Mouse (Mus musculus) liver, embryonic 12.5 days (tissue): ENCODE data around the gene Amh. TPM values are rescaled to one million over a fixed set of nuclear protein-coding genes. Genes with fewer than 3 reads are reported as not detected.
A peak's percentile ranks its signal among the peaks of the same experiment; 100 is the strongest.

ENCODE experiments used
- ATAC-seq: fragments of 200-750 bp; cut with Nextera tagmentation; 2 replicates; pipeline ENCODE4 v1.8.0; 2017; ENCODE audit warnings: moderate number of reproducible peaks, mild to moderate bottlenecking, moderate library complexity
- H3K27ac ChIP-seq: fragments of 300-500 bp; sonication (generic); 2 replicates; pipeline ENCODE4 v1.5.1; 2016; ENCODE audit warnings: mild to moderate bottlenecking
- H3K27me3 ChIP-seq: fragments of 300-500 bp; sonication (generic); replicated peaks from 2 replicates; pipeline ENCODE4 v1.6.1; 2016; ENCODE audit warnings: mild to moderate bottlenecking, moderate library complexity
- H3K36me3 ChIP-seq: fragments of 300-500 bp; sonication (generic); 2 replicates; pipeline ENCODE4 v1.6.1; 2016; ENCODE audit warnings: mild to moderate bottlenecking, moderate library complexity
- H3K4me1 ChIP-seq: fragments of 300-500 bp; sonication (generic); 2 replicates; pipeline ENCODE4 v1.6.1; 2016
- H3K4me2 ChIP-seq: fragments of 300-500 bp; sonication (generic); 2 replicates; pipeline ENCODE4 v1.6.1; 2016; ENCODE audit warnings: mild to moderate bottlenecking, moderate library complexity
- H3K4me3 ChIP-seq: fragments of 300-500 bp; sonication (generic); 2 replicates; pipeline ENCODE4 v1.5.1; 2016; ENCODE audit warnings: mild to moderate bottlenecking, moderate library complexity
- H3K9ac ChIP-seq: fragments of 300-500 bp; sonication (generic); 2 replicates; pipeline ENCODE4 v1.6.1; 2016; ENCODE audit warnings: mild to moderate bottlenecking, moderate library complexity
- H3K9me3 ChIP-seq: fragments of 300-500 bp; sonication (generic); replicated peaks from 2 replicates; pipeline ENCODE4 v1.6.1; 2016; ENCODE audit warnings: mild to moderate bottlenecking, moderate library complexity
- WGBS: fragments of 180-500 bp; shearing (Covaris S2); methylation state at CpG from one replicate; pipeline ENCODE4 v1.1.7; 2016; ENCODE audit not compliant: insufficient replicate concordance; 5-methylcytosine and 5-hydroxymethylcytosine counted together
- polyA plus RNA-seq: library from polyadenylated mRNA; unstranded; fragments of >200 nt; fragmentation: Nextera tagmentation; extraction: Ambion mirVana; gene quantifications from 2 replicates; pipeline ENCODE4 v1.2.1, GENCODE M21; 2016

The Amh gene
- polyA plus RNA-seq, 1 experiment from 2014 or later: not detected

DNA sequence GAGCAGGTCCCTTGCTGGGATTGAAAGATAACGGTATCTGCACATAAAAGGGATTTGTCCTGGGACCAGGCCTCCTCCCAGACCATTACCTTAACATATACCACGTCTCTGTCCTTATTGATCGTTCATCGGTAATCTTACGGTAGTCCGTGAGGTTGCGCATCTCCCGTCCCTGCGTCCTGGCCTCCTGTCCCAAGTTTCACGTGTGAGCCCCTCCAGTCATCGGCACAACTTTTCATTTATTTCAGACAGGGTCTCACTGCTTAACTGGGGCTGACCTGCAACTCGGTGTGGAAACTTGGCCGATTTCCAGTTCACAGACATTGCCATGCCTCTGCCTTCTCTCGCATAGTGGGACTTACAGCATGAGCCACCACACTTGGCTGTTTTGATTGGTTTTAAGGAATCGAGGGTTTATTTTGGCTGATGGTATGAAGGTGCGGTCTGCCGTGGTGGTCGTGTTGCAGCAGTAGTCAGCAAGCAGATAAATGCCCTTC lies 5.9 kb upstream of the Amh start:
- Histone ChIP-seq H3K27ac (peak overlapping the region; percentile 97), H3K27me3 (no peaks in the 10 kb centered on the region), H3K4me1 (peaks cover 42% of the 10 kb centered on the region), H3K4me3 (peak overlapping the region; percentile 87), H3K4me2 (peak overlapping the region; percentile 83), H3K36me3 (peaks cover 73% of the 10 kb centered on the region), H3K9me3 (no peaks in the 10 kb centered on the region), H3K9ac (peak overlapping the region; percentile 93)
- 1% methylated on average over 18 of the region's 18 CpGs for WGBS
- no peak for ATAC-seq

- no peak for ATAC-seq
- Histone ChIP-seq H3K4me3 (no peak overlapping the region), H3K9ac (no peak overlapping the region), H3K36me3 (peaks cover 59% of the 10 kb centered on the region), H3K4me1 (peaks cover 56% of the 10 kb centered on the region), H3K27ac (peak overlapping the region; percentile 10; the same call in 1 of the 2 replicates), H3K4me2 (no peak overlapping the region), H3K9me3 (no peaks in the 10 kb centered on the region), H3K27me3 (peaks cover 13% of the 10 kb centered on the region)
- WGBS: 83% methylated on average over 10 of the region's 10 CpGs
Measured at GRCm38 (mm10) chr10:80802204-80802912, 2.7 kb upstream of the Amh start.

- no peaks in the 10 kb centered on the region for H3K9me3 ChIP-seq
- WGBS: 72% methylated on average over 3 of the region's 3 CpGs
- H3K36me3 ChIP-seq: peaks cover 59% of the 10 kb centered on the region
- H3K9ac ChIP-seq: no peak overlapping the region
- H3K27me3 ChIP-seq: peaks cover 19% of the 10 kb centered on the region
- no peak overlapping the region for H3K4me3 ChIP-seq
- no peak overlapping the region for H3K27ac ChIP-seq
- no peak overlapping the region for H3K4me2 ChIP-seq
- peaks cover 61% of the 10 kb centered on the region for H3K4me1 ChIP-seq
- no peak for ATAC-seq
Measured at GRCm38 (mm10) chr10:80802996-80803395, 2.0 kb upstream of the Amh start.

- H3K4me1 ChIP-seq: peaks cover 72% of the 10 kb centered on the region
Measured at GRCm38 (mm10) chr10:80804340-80804739, 703 bp upstream of the Amh start.

DNA sequence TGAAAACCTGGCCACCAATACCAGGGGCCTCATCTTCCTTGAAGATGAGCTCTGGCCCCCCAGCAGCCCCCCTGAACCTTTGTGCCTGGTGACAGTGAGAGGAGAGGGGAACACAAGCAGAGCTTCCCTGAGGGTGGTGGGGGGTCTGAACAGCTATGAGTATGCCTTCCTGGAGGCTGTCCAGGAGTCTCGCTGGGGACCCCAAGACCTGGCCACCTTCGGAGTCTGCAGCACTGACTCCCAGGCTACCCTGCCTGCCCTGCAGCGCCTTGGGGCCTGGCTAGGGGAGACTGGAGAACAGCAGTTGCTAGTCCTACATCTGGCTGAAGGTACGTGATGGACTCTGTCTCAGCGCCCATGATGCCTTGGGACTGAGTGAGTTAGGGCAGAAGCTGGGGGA lies 279 bp downstream of the Amh start:
- WGBS: 84% methylated on average over 5 of the region's 5 CpGs
- no peaks in the 10 kb centered on the region for H3K9me3 ChIP-seq
- 0 out of 2 replicates have a peak, but pooled peaks have one; percentile 3 for ATAC-seq
- H3K27me3 ChIP-seq: peaks cover 43% of the 10 kb centered on the region
- peak overlapping the region; percentile 26; the same call in 1 of the 2 replicates for H3K27ac ChIP-seq
- no peak overlapping the region for H3K4me2 ChIP-seq
- H3K4me1 ChIP-seq: peaks cover 68% of the 10 kb centered on the region
- no peak overlapping the region for H3K4me3 ChIP-seq
- H3K36me3 ChIP-seq: peaks cover 53% of the 10 kb centered on the region
- H3K9ac ChIP-seq: no peak overlapping the region

More at GRCm38 (mm10) chr10:80804340-80804739, 703 bp upstream of the Amh start:
- no peak overlapping the region for H3K27ac ChIP-seq
- H3K36me3 ChIP-seq: peaks cover 59% of the 10 kb centered on the region
- no peak overlapping the region for H3K9ac ChIP-seq
- H3K4me2 ChIP-seq: no peak overlapping the region
- H3K9me3 ChIP-seq: no peaks in the 10 kb centered on the region
- ATAC-seq: no peak
- WGBS: 95% methylated on average over 2 of the region's 2 CpGs
- peaks cover 33% of the 10 kb centered on the region for H3K27me3 ChIP-seq
- no peak overlapping the region for H3K4me3 ChIP-seq

DNA sequence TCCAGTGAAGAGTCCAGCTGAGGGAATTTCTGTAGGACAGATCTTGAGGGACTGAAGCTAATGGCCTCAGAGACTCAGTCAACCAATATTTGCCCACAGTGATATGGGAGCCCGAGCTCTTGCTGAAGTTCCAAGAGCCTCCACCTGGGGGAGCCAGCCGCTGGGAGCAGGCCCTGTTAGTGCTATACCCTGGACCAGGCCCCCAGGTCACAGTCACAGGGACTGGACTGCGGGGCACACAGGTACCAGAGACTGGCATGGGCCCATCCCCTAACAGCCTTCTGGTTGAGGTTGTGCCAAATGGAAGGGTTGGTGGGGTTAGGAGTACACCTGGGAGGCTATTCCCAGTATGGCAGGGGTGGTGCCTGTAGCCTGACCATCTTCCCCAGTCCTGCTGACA lies 882 bp downstream of the Amh start:
- H3K27ac ChIP-seq: 0 out of 2 replicates have a peak overlapping the region, but pooled peaks have one; percentile 26
- no peaks in the 10 kb centered on the region for H3K9me3 ChIP-seq
- no peak overlapping the region for H3K9ac ChIP-seq
- peak; percentile 63 for ATAC-seq
- H3K4me3 ChIP-seq: no peak overlapping the region
- peak overlapping the region; percentile 88; the same call in 1 of the 2 replicates for H3K4me2 ChIP-seq
- peaks cover 64% of the 10 kb centered on the region for H3K4me1 ChIP-seq
- WGBS: 17% methylated on average over 3 of the region's 3 CpGs
- H3K36me3 ChIP-seq: peaks cover 47% of the 10 kb centered on the region
- H3K27me3 ChIP-seq: peaks cover 49% of the 10 kb centered on the region

DNA sequence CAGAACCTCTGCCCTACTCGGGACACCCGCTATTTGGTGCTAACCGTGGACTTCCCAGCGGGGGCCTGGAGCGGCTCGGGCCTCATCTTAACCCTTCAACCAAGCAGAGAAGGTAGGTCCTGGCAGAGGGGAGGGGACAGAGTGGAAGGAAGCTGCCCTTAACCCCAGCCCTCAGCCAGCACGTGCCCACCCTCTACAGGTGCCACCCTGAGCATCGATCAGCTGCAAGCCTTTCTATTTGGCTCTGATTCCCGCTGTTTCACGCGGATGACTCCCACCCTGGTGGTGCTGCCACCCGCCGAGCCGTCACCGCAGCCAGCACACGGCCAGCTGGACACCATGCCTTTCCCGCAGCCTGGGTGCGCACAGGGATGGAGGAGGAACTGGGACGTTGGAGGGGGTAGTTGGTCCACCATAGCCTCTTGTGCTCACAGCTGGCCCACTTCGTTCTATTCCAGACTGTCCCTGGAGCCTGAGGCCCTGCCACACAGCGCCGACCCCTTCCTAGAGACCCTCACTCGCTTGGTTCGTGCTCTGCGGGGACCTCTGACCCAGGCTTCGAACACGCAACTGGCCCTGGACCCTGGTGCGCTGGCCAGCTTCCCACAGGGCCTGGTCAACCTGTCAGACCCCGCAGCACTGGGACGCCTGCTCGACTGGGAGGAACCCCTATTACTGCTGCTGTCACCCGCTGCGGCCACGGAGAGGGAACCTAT lies 1.5 kb downstream of the Amh start:
- Histone ChIP-seq H3K27me3 (peaks cover 54% of the 10 kb centered on the region), H3K36me3 (peaks cover 42% of the 10 kb centered on the region), H3K4me1 (peaks cover 60% of the 10 kb centered on the region), H3K27ac (peak overlapping the region; percentile 53; the same call in 1 of the 2 replicates), H3K9me3 (no peaks in the 10 kb centered on the region), H3K4me3 (peak overlapping the region; percentile 56), H3K9ac (peak overlapping the region; percentile 65), H3K4me2 (peak overlapping the region; percentile 88)
- no peak for ATAC-seq
- 55% methylated on average over 34 of the region's 34 CpGs for WGBS

- WGBS: 3% methylated on average over 58 of the region's 58 CpGs
- H3K4me2 ChIP-seq: peak overlapping the region; percentile 88
- H3K9me3 ChIP-seq: no peaks in the 10 kb centered on the region
- H3K4me1 ChIP-seq: peaks cover 60% of the 10 kb centered on the region
- H3K9ac ChIP-seq: peak overlapping the region; percentile 65
- H3K4me3 ChIP-seq: peak overlapping the region; percentile 56
- peak overlapping the region; percentile 53; the same call in 1 of the 2 replicates for H3K27ac ChIP-seq
- H3K27me3 ChIP-seq: peaks cover 61% of the 10 kb centered on the region
- H3K36me3 ChIP-seq: peaks cover 35% of the 10 kb centered on the region
- peak; percentile 11 for ATAC-seq
Measured at GRCm38 (mm10) chr10:80807057-80807627, 2.1 kb downstream of the Amh start.

GRCm38 (mm10) chr10:80808099-80808984 lies 3.3 kb downstream of the Amh start:
- WGBS: 19% methylated on average over 40 of the region's 40 CpGs
- H3K27me3 ChIP-seq: peaks cover 72% of the 10 kb centered on the region

DNA sequence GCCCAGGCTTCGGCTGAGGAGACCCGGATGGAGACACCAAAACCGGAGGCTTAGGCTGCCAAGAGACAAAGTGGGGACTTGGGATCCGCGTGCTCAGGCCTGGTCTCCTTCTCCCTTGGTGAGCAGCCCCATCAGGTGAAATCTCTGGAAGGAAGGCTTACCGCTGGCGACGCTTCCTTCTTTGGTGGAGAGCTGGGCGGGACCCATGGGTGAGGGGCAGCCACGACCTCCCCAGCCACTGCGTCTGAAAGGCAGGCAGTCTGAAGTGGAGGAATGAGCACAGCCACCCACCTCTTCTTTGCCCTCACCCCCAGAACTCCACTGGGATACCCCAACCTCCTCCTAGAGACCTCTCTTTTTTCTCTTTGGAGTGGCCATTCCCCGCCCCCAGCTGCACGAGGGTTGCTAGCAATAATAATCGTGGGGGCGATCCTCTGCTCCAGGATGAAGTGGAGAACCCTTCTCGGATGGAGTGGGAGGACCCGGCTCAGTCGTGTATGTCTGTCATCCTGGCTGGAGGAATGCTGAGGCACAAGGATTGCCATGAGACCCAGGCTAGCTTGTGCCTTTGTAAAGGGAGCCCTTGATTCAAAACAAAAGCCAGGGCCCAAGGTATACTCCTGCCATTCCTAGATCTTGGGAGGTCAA lies 4.1 kb downstream of the Amh start:
- no peak for ATAC-seq
- Histone ChIP-seq H3K9ac (no peak overlapping the region), H3K36me3 (peaks cover 16% of the 10 kb centered on the region), H3K27me3 (peaks cover 76% of the 10 kb centered on the region), H3K4me3 (peak overlapping the region; percentile 5; the same call in 1 of the 2 replicates), H3K9me3 (no peaks in the 10 kb centered on the region), H3K4me1 (peaks cover 59% of the 10 kb centered on the region), H3K4me2 (peak overlapping the region; percentile 88), H3K27ac (no peak overlapping the region)
- 12% methylated on average over 18 of the region's 18 CpGs for WGBS

More at GRCm38 (mm10) chr10:80808099-80808984, 3.3 kb downstream of the Amh start:
- H3K36me3 ChIP-seq: peaks cover 23% of the 10 kb centered on the region
- no peak overlapping the region for H3K27ac ChIP-seq
- no peak for ATAC-seq
- H3K9ac ChIP-seq: no peak overlapping the region
- peak overlapping the region; percentile 5; the same call in 1 of the 2 replicates for H3K4me3 ChIP-seq
- no peaks in the 10 kb centered on the region for H3K9me3 ChIP-seq
- peaks cover 60% of the 10 kb centered on the region for H3K4me1 ChIP-seq
- H3K4me2 ChIP-seq: peak overlapping the region; percentile 88
